Mouse (Mus musculus) stomach, embryonic 16.5 days (tissue): ENCODE results near the gene Gm21891. TPM values are rescaled to one million over a fixed set of nuclear protein-coding genes. Genes with fewer than 3 reads are reported as not detected.
"Not testable (repeated sequence)": the region's sequence is repeated elsewhere in the genome, so short reads cannot be mapped to it uniquely, and the experiment has no call there.

Experiments
- ATAC-seq: fragments of 200-750 bp; cut with Nextera tagmentation; 2 replicates; pipeline ENCODE4 v1.8.0; 2017; ENCODE audit warnings: moderate number of reproducible peaks, moderate TSS enrichment; ENCODE audit not compliant: insufficient read depth, low FRiP score
- H3K27ac ChIP-seq: fragments of 300-500 bp; sonication (generic); 2 replicates; pipeline ENCODE4 v1.5.1; 2014; ENCODE audit warnings: low read length
- H3K27me3 ChIP-seq: fragments of 300-500 bp; sonication (generic); 2 replicates; pipeline ENCODE4 v1.6.1; 2014; ENCODE audit warnings: low read length, control low read depth, mixed read lengths; ENCODE audit not compliant: control insufficient read depth, insufficient read depth
- H3K36me3 ChIP-seq: fragments of 300-500 bp; sonication (generic); 2 replicates; pipeline ENCODE4 v1.6.1; 2014; ENCODE audit warnings: low read length; ENCODE audit not compliant: control insufficient read depth, insufficient read depth
- H3K4me1 ChIP-seq: fragments of 300-500 bp; sonication (generic); 2 replicates; pipeline ENCODE4 v1.6.1; 2014; ENCODE audit warnings: low read length, control low read depth, mixed read lengths; ENCODE audit not compliant: control insufficient read depth, insufficient read depth
- H3K4me2 ChIP-seq: fragments of 300-500 bp; sonication (generic); 2 replicates; pipeline ENCODE4 v1.6.1; 2014; ENCODE audit warnings: low read depth, low read length, mixed read lengths
- H3K4me3 ChIP-seq: fragments of 300-500 bp; sonication (generic); replicated peaks from 2 replicates; pipeline ENCODE4 v1.5.1; 2014; ENCODE audit warnings: mild to moderate bottlenecking, low read length
- H3K9ac ChIP-seq: fragments of 300-500 bp; sonication (generic); 2 replicates; pipeline ENCODE4 v1.6.1; 2014; ENCODE audit warnings: low read length
- H3K9me3 ChIP-seq: fragments of 300-500 bp; sonication (generic); replicated peaks from 2 replicates; pipeline ENCODE4 v1.6.1; 2016; ENCODE audit warnings: low read length, control low read depth; ENCODE audit not compliant: control insufficient read depth
- WGBS: fragments of 180-500 bp; shearing (Covaris S2); extraction: QIAGEN DNeasy Blood & Tissue Kit; methylation state at CpG from one replicate; pipeline ENCODE4 v1.1.7; 2014; 5-methylcytosine and 5-hydroxymethylcytosine counted together
- polyA plus RNA-seq: library from polyadenylated mRNA; unstranded; fragments of >200 nt; fragmentation: Nextera tagmentation; extraction: Ambion mirVana; gene quantifications from 2 replicates; pipeline ENCODE4 v1.2.1, GENCODE M21; 2015

Gm21891 gene
- not detected in 2 replicates for polyA plus RNA-seq

DNA sequence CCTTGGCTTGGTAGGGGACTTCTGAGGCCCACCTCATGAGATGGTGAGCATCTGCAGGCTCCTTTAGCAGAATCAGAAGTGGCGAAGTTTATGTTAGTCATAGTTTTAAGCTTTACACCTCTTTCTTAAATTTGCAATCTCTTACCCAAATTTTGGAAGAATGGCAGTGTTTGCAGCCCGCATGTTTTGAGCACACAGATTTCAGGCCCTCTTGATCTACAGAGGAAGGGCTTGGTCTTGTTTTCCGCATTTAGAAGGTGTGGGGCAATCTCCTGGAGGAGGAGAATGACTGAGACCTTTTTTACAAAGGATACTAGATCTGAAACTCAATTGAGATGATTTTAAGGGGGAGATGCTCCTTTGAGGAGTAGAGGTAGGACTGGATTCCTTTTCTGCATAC lies at the start of gene Gm21891:
Gene Gm21891, minus strand, starts transcription at position 101 of the 400 bp plus-strand sequence.
- ATAC-seq, H3K9me3 ChIP-seq, H3K27me3 ChIP-seq, H3K4me1 ChIP-seq, H3K27ac ChIP-seq, H3K36me3 ChIP-seq, H3K4me3 ChIP-seq, H3K4me2 ChIP-seq, H3K9ac ChIP-seq: not testable (repeated sequence)
- WGBS = no CpG with 5 or more reads among the region's 3 CpGs

DNA sequence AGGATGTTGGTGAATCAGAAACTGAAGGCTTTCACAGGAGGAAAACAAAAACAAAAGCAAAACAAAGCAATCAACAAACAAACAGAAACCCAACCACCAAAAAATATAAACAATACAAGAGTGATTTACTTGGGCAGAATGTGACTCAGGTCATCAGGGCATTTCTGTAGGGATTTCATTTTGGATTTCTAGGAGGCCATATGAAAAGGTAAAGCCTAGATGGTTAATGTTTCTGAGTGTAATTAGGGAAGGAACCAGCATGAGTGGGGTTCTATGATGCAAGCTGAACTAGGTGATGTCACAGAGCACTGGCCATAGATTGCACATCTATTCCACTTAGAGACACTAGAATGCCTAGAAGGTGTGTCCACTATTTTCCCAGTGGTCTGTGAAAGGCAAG lies 28.4 kb upstream of the Gm21891 start, which contains the start of gene Gm21425:
Gene Gm21425, plus strand, starts transcription at position 301 of the 400 bp plus-strand sequence.
- not testable (repeated sequence) for ATAC-seq, H3K9me3 ChIP-seq, H3K9ac ChIP-seq, H3K27me3 ChIP-seq, H3K4me1 ChIP-seq, H3K4me2 ChIP-seq, H3K27ac ChIP-seq, H3K4me3 ChIP-seq, H3K36me3 ChIP-seq

Other genes starting within 250 kb of the Gm21891 start
- not detected in 2 replicates for gene Gm20807, start 90.6 kb downstream of the Gm21891 start, polyA plus RNA-seq
- not detected in 2 replicates for gene Gm21425, start 28.5 kb upstream of the Gm21891 start, polyA plus RNA-seq
- gene Gm21828, start 90.4 kb upstream of the Gm21891 start, polyA plus RNA-seq = not detected in 2 replicates
- not detected in 2 replicates for gene Gm21440, start 118.9 kb upstream of the Gm21891 start, polyA plus RNA-seq
- gene Gm21454, start 119.0 kb upstream of the Gm21891 start, polyA plus RNA-seq = not detected in 2 replicates
- not detected in 2 replicates for gene Gm21725, start 215.6 kb upstream of the Gm21891 start, polyA plus RNA-seq